Mouse (Mus musculus) stomach, embryonic 16.5 days (tissue): ENCODE data around the gene Uhrf1. TPM values are rescaled to one million over a fixed set of nuclear protein-coding genes. Genes with fewer than 3 reads are reported as not detected.

Experiments used
- ATAC-seq: fragments of 200-750 bp; cut with Nextera tagmentation; 2 replicates; pipeline ENCODE4 v1.8.0; 2017; ENCODE audit warnings: moderate number of reproducible peaks, moderate TSS enrichment; ENCODE audit not compliant: insufficient read depth, low FRiP score
- H3K27ac ChIP-seq: fragments of 300-500 bp; sonication (generic); 2 replicates; pipeline ENCODE4 v1.5.1; 2014; ENCODE audit warnings: low read length
- H3K27me3 ChIP-seq: fragments of 300-500 bp; sonication (generic); 2 replicates; pipeline ENCODE4 v1.6.1; 2014; ENCODE audit warnings: low read length, control low read depth, mixed read lengths; ENCODE audit not compliant: control insufficient read depth, insufficient read depth
- H3K36me3 ChIP-seq: fragments of 300-500 bp; sonication (generic); 2 replicates; pipeline ENCODE4 v1.6.1; 2014; ENCODE audit warnings: low read length; ENCODE audit not compliant: control insufficient read depth, insufficient read depth
- H3K4me1 ChIP-seq: fragments of 300-500 bp; sonication (generic); 2 replicates; pipeline ENCODE4 v1.6.1; 2014; ENCODE audit warnings: low read length, control low read depth, mixed read lengths; ENCODE audit not compliant: control insufficient read depth, insufficient read depth
- H3K4me2 ChIP-seq: fragments of 300-500 bp; sonication (generic); 2 replicates; pipeline ENCODE4 v1.6.1; 2014; ENCODE audit warnings: low read depth, low read length, mixed read lengths
- H3K4me3 ChIP-seq: fragments of 300-500 bp; sonication (generic); replicated peaks from 2 replicates; pipeline ENCODE4 v1.5.1; 2014; ENCODE audit warnings: mild to moderate bottlenecking, low read length
- H3K9ac ChIP-seq: fragments of 300-500 bp; sonication (generic); 2 replicates; pipeline ENCODE4 v1.6.1; 2014; ENCODE audit warnings: low read length
- H3K9me3 ChIP-seq: fragments of 300-500 bp; sonication (generic); replicated peaks from 2 replicates; pipeline ENCODE4 v1.6.1; 2016; ENCODE audit warnings: low read length, control low read depth; ENCODE audit not compliant: control insufficient read depth
- WGBS: fragments of 180-500 bp; shearing (Covaris S2); extraction: QIAGEN DNeasy Blood & Tissue Kit; methylation state at CpG from one replicate; pipeline ENCODE4 v1.1.7; 2014; 5-methylcytosine and 5-hydroxymethylcytosine counted together
- polyA plus RNA-seq: library from polyadenylated mRNA; unstranded; fragments of >200 nt; fragmentation: Nextera tagmentation; extraction: Ambion mirVana; gene quantifications from 2 replicates; pipeline ENCODE4 v1.2.1, GENCODE M21; 2015

The Uhrf1 gene
- polyA plus RNA-seq, 1 experiment from 2014 or later = 90.4 TPM

GRCm38 (mm10) chr17:56259301-56260037 lies 43.7 kb upstream of the Uhrf1 start:
- no peak for ATAC-seq
- peaks cover 35% of the 10 kb centered on the region for H3K4me1 ChIP-seq
- H3K4me3 ChIP-seq = no peak overlapping the region
- H3K36me3 ChIP-seq = peaks cover 7% of the 10 kb centered on the region; the same call in 1 of the 2 replicates
- no peaks in the 10 kb centered on the region for H3K27me3 ChIP-seq
- WGBS = 87% methylated on average over 10 of the region's 10 CpGs
- peak overlapping the region; percentile 2; the same call in 1 of the 2 replicates for H3K4me2 ChIP-seq
- H3K27ac ChIP-seq = no peak overlapping the region
- H3K9ac ChIP-seq = peak overlapping the region; percentile 26; the same call in 1 of the 2 replicates
- H3K9me3 ChIP-seq = no peaks in the 10 kb centered on the region

GRCm38 (mm10) chr17:56261166-56261565 lies 42.0 kb upstream of the Uhrf1 start:
- no peak overlapping the region for H3K9ac ChIP-seq
- WGBS = 72% methylated on average over 3 of the region's 3 CpGs
- H3K4me3 ChIP-seq = no peak overlapping the region
- H3K4me2 ChIP-seq = no peak overlapping the region
- peaks cover 7% of the 10 kb centered on the region; the same call in 1 of the 2 replicates for H3K36me3 ChIP-seq
- no peaks in the 10 kb centered on the region for H3K27me3 ChIP-seq
- H3K27ac ChIP-seq = no peak overlapping the region
- no peaks in the 10 kb centered on the region for H3K9me3 ChIP-seq
- ATAC-seq = no peak
- peaks cover 31% of the 10 kb centered on the region for H3K4me1 ChIP-seq

- no peaks in the 10 kb centered on the region for H3K9me3 ChIP-seq
- H3K4me2 ChIP-seq = no peak overlapping the region
- H3K27me3 ChIP-seq = no peaks in the 10 kb centered on the region
- peaks cover 28% of the 10 kb centered on the region for H3K4me1 ChIP-seq
- 68% methylated on average over 3 of the region's 3 CpGs for WGBS
- no peak for ATAC-seq
- peaks cover 7% of the 10 kb centered on the region; the same call in 1 of the 2 replicates for H3K36me3 ChIP-seq
- no peak overlapping the region for H3K27ac ChIP-seq
- H3K4me3 ChIP-seq = no peak overlapping the region
- H3K9ac ChIP-seq = peak overlapping the region; percentile 17; the same call in 1 of the 2 replicates
Measured at GRCm38 (mm10) chr17:56262645-56263094, 40.5 kb upstream of the Uhrf1 start.

GRCm38 (mm10) chr17:56264020-56264419 lies 39.1 kb upstream of the Uhrf1 start:
- peaks cover 16% of the 10 kb centered on the region for H3K4me1 ChIP-seq
- WGBS = 18% methylated on average over 8 of the region's 8 CpGs
- H3K27me3 ChIP-seq = no peaks in the 10 kb centered on the region
- no peak overlapping the region for H3K4me3 ChIP-seq
- no peak overlapping the region for H3K4me2 ChIP-seq
- no peak overlapping the region; the same call in 1 of the 2 replicates for H3K9ac ChIP-seq
- H3K9me3 ChIP-seq = no peaks in the 10 kb centered on the region
- H3K27ac ChIP-seq = no peak overlapping the region
- peaks cover 7% of the 10 kb centered on the region; the same call in 1 of the 2 replicates for H3K36me3 ChIP-seq
- peak; percentile 67 for ATAC-seq

- no peaks in the 10 kb centered on the region for H3K36me3 ChIP-seq
- H3K9me3 ChIP-seq = no peaks in the 10 kb centered on the region
- H3K4me3 ChIP-seq = no peak overlapping the region
- no peak overlapping the region for H3K4me2 ChIP-seq
- no peaks in the 10 kb centered on the region for H3K27me3 ChIP-seq
- WGBS = 88% methylated on average over 4 of the region's 4 CpGs
- peaks cover 7% of the 10 kb centered on the region; the same call in 1 of the 2 replicates for H3K4me1 ChIP-seq
- no peak overlapping the region for H3K27ac ChIP-seq
- H3K9ac ChIP-seq = no peak overlapping the region
- no peak for ATAC-seq
Measured at GRCm38 (mm10) chr17:56265011-56265410, 38.1 kb upstream of the Uhrf1 start.

GRCm38 (mm10) chr17:56265869-56266268 lies 37.3 kb upstream of the Uhrf1 start:
- ATAC-seq = no peak
- Histone ChIP-seq H3K4me1 (0 out of 2 replicates have a peak, but pooled peaks cover 3% of the 10 kb centered on the region), H3K4me3 (no peak overlapping the region), H3K27ac (no peak overlapping the region), H3K9ac (no peak overlapping the region), H3K27me3 (no peaks in the 10 kb centered on the region), H3K4me2 (no peak overlapping the region), H3K36me3 (0 out of 2 replicates have a peak, but pooled peaks cover 2% of the 10 kb centered on the region), H3K9me3 (no peaks in the 10 kb centered on the region)
- 83% methylated on average over 3 of the region's 3 CpGs for WGBS

- Histone ChIP-seq H3K36me3 (peaks cover 5% of the 10 kb centered on the region), H3K9ac (no peak overlapping the region), H3K9me3 (no peaks in the 10 kb centered on the region), H3K4me2 (no peak overlapping the region), H3K4me1 (0 out of 2 replicates have a peak, but pooled peaks cover 3% of the 10 kb centered on the region), H3K4me3 (no peak overlapping the region), H3K27me3 (no peaks in the 10 kb centered on the region), H3K27ac (no peak overlapping the region)
- WGBS = 52% methylated on average over 3 of the region's 3 CpGs
- no peak for ATAC-seq
Measured at GRCm38 (mm10) chr17:56266271-56266670, 36.9 kb upstream of the Uhrf1 start.

- no peaks in the 10 kb centered on the region for H3K9me3 ChIP-seq
- H3K9ac ChIP-seq = peak overlapping the region; percentile 60
- peak; percentile 87 for ATAC-seq
- peak overlapping the region; percentile 90 for H3K27ac ChIP-seq
- 19% methylated on average over 12 of the region's 12 CpGs for WGBS
- peaks cover 12% of the 10 kb centered on the region for H3K4me1 ChIP-seq
- H3K4me3 ChIP-seq = peak overlapping the region; percentile 52
- peaks cover 8% of the 10 kb centered on the region for H3K36me3 ChIP-seq
- H3K4me2 ChIP-seq = peak overlapping the region; percentile 62
- H3K27me3 ChIP-seq = no peaks in the 10 kb centered on the region
Measured at GRCm38 (mm10) chr17:56269153-56269630, 33.9 kb upstream of the Uhrf1 start.

- Histone ChIP-seq H3K9ac (peak overlapping the region; percentile 60), H3K4me1 (peaks cover 12% of the 10 kb centered on the region), H3K4me3 (peak overlapping the region; percentile 52), H3K27ac (peak overlapping the region; percentile 90), H3K9me3 (no peaks in the 10 kb centered on the region), H3K36me3 (peaks cover 8% of the 10 kb centered on the region), H3K27me3 (no peaks in the 10 kb centered on the region), H3K4me2 (peak overlapping the region; percentile 62)
- 71% methylated on average over 3 of the region's 3 CpGs for WGBS
- ATAC-seq = no peak
Measured at GRCm38 (mm10) chr17:56269741-56270140, 33.4 kb upstream of the Uhrf1 start.
